Mouse (Mus musculus): ENCODE measurements around the gene Gm42878.

Gm42878 gene

GRCm38 (mm10) chr5:121544910-121545792, at the start of gene Gm42878, which contains the start of gene Adam1a:
Gene Gm42878 (minus strand): TSS chr5:121545482.
Gene Adam1a (minus strand): TSS chr5:121545482.
- POLR2A ChIA-PET, result interaction anchor here (0.6 to 3.0 kb wide), 15 partner anchors 9 to 598 kb away, joined by 3 to 13 read pairs (median 3); partner anchors contain the start of gene Naa25 (in 1 of the 4)
- CTCF ChIA-PET, result interaction anchor here in 1 of 4 experiments (1.5 to 1.8 kb wide), 2 partner anchors 11 to 19 kb away, joined by 5 to 9 read pairs; no protein-coding TSS in a partner anchor

- CTCF ChIA-PET, result interaction anchor here in 2 of 4 experiments (1.2 to 2.5 kb wide), 2 partner anchors 11 kb away, joined by 3 to 8 read pairs; no protein-coding TSS in a partner anchor
- POLR2A ChIA-PET, result interaction anchor here in 3 of 4 experiments (0.6 to 3.6 kb wide), 5 partner anchors 12 to 110 kb away, joined by 3 to 21 read pairs (median 3); no protein-coding TSS in a partner anchor
Observed at GRCm38 (mm10) chr5:121594714-121595313, 49.5 kb upstream of the Gm42878 start.

GRCm38 (mm10) chr5:121593451-121594401, 48.4 kb upstream of the Gm42878 start, which contains the start of gene Aldh2:
Gene Aldh2 (minus strand): TSS chr5:121593824.
- CTCF ChIA-PET, result interaction anchor here in 2 of 4 experiments (0.6 to 2.8 kb wide), 6 partner anchors 8 to 59 kb away, joined by 3 to 12 read pairs (median 6); no protein-coding TSS in a partner anchor
- POLR2A ChIA-PET, result interaction anchor here in 3 of 4 experiments (0.6 to 3.6 kb wide), 20 partner anchors 9 to 261 kb away, joined by 3 to 21 read pairs (median 4); no protein-coding TSS in a partner anchor

DNA sequence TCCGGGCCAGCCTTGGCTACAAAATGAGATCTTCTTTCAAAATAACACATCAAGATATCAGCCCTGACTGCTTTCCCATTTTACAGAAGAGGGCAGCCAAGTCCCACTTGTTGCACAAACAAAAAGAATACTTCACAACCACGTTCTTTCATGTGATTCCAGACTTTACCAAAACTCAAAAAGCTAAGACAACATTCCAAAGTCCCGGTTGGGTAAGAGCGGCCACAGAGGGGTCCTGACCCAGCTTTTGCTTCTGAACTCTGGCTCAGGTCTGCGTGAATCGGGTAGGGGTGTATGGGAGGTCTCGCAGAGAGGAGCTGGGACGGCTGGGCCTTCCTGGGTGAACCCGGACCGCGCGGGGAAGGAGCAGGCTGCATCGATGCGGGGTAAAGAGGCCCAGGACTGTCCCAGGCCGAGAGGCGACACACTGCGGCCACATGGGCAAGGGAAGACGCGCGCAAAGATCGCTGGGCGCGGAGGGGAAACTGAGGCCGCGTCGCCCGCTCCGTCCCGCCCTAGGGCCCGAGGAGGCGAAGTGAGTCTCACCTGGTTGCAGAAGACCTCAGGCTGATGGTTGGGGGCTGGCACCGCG, 47.6 kb upstream of the Gm42878 start:
- POLR2A ChIA-PET, result interaction anchor here in 3 of 4 experiments (0.6 to 3.6 kb wide), 20 partner anchors 8 to 1761 kb away, joined by 3 to 21 read pairs (median 4); partner anchors contain the start of gene Mapkapk5 (in 1 of the 3)
- CTCF ChIA-PET, result interaction anchor here (0.5 to 2.8 kb wide), 8 partner anchors 9 to 346 kb away, joined by 3 to 12 read pairs (median 4); no protein-coding TSS in a partner anchor

DNA sequence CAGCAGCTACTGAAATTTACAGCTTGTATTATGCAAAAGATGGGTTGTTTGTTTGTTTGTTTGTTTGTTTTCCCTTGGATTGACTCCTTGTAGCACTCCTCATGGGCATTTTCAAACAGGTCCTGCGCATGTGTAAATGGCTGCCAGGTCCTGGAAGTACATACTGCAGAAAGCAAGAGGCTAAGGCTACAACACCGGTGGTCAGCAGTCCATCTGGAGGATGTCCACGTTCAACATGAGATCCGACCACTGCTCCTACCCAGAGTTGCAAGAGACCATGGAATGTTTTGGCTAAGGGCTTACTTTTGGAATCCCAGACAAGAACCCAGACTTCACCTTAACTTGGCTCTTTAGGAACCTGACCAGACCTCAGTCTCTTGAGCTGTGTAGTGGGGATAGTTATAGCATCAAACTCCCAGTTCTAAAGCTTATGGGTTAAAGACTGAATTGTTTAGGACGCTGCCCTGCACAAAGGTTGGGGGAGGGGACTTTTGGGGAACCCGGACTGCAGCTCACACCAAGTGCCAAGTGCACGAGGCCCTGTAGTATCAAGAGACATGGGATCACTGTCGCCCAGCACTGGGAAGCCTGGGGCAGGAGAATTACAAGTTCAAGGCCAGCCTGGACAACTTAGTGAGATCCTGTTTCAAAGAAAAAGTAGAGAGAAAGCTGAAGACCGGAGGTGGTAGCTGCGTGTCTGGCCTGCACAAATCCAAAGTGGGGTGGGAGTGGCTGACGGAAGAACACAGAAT, 47.0 kb upstream of the Gm42878 start:
- ChIA-PET CTCF (interaction anchor here (0.5 to 2.8 kb wide), 8 partner anchors 9 to 1333 kb away, joined by 3 to 12 read pairs (median 5); no protein-coding TSS in a partner anchor), POLR2A (interaction anchor here (0.6 to 3.6 kb wide), 23 partner anchors 8 to 1762 kb away, joined by 3 to 21 read pairs (median 4); partner anchors contain the start of gene Mapkapk5 (in 1 of the 4))

GRCm38 (mm10) chr5:121591417-121592063, 46.3 kb upstream of the Gm42878 start:
- ChIA-PET POLR2A (interaction anchor here (0.6 to 3.6 kb wide), 16 partner anchors 9 to 1467 kb away, joined by 3 to 21 read pairs (median 4); partner anchors contain the start of gene Mapkapk5 (in 1 of the 4)), CTCF (interaction anchor here in 3 of 4 experiments (0.7 to 2.8 kb wide), 5 partner anchors 10 to 1334 kb away, joined by 3 to 12 read pairs (median 6); no protein-coding TSS in a partner anchor)

- ChIA-PET POLR2A (interaction anchor here in 2 of 4 experiments (0.6 to 2.0 kb wide), 8 partner anchors 9 to 265 kb away, joined by 3 to 9 read pairs (median 3); no protein-coding TSS in a partner anchor), CTCF (interaction anchor here (0.6 to 1.4 kb wide), 4 partner anchors 9 to 81 kb away, joined by 3 to 12 read pairs (median 4); no protein-coding TSS in a partner anchor)
Observed at GRCm38 (mm10) chr5:121589928-121590327, 44.6 kb upstream of the Gm42878 start.

DNA sequence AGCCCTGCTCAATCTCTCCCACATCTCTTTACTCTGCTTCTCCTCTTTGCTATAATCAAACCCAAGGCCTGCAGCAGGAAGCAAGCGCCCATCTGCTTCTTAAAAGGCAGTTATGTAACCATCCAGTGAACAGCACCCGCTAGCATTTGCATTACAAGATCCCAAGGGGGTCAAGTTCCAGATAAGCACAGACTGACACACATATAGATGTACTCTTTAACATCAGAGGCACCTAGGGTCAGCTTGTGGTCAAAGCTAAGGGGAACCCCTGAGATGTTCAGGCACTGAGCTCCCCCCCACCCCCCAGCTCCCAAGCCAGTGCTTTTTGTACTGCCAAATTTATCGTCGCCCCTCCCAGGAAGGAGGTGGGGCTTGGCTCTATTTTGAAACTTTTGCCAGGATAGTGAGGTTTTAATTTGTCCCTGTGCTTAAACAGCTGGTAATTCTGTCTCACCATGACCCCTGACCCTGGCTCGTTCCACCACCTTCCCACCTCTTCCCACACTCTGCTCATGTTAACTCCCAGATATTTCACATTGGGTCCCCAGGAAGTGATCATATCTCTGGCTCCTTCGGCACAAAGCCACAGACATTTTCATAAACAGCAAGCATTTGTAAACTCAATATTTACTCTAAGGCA, 41.2 kb upstream of the Gm42878 start:
- ChIA-PET POLR2A (interaction anchor here in 3 of 4 experiments (0.6 to 1.7 kb wide), 8 partner anchors 10 to 107 kb away, joined by 3 to 10 read pairs (median 4); no protein-coding TSS in a partner anchor), CTCF (interaction anchor here in 3 of 4 experiments (0.6 to 1.2 kb wide), 5 partner anchors 15 to 1248 kb away, joined by 3 to 16 read pairs (median 3); no protein-coding TSS in a partner anchor)

DNA sequence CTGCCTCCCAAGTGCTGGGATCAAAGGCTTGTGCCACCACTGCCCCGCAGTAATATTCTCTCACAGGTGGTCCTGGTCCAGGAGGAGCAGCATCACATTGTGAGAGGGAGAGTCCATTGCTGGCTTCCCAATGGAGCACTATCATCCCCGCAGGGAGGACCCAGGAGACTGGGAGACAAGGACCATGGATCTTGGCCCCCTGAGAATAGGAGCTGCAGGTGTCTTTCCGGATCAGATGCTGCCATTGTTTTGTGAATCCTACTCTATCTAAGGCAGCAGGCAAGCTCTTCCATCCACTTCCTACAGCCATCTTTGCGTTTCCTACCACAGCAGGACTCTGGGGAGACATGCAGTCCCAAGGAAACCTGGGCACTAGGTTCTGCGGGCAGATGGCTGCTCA, 40.4 kb upstream of the Gm42878 start:
- ChIA-PET POLR2A (interaction anchor here in 3 of 4 experiments (0.6 to 1.7 kb wide), 6 partner anchors 11 to 488 kb away, joined by 3 to 5 read pairs (median 3); no protein-coding TSS in a partner anchor), CTCF (interaction anchor here in 1 of 4 experiments (1.2 kb wide), 1 partner anchor 16 kb away, joined by 3 read pairs; no protein-coding TSS in a partner anchor)

DNA sequence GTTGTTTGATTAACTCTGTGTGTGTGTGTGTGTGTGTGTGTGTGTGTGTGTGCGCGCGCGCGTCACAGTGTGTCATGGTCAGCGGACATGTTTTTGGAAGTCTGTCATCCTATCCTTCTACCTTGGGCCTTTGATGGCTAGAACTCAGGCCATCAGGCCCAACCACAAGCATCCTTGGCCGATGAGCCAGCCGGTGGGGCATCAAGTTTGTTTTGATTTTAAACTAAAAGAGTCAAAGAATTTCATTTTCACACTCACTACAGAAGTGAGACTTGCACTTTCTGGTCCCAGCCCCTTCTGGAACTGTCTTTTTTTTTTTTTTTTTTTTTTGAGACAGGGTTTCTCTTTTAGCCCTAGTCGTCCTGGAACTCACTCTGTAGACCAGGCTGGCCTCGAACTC, 39.7 kb upstream of the Gm42878 start:
- CTCF ChIA-PET, result interaction anchor here (0.5 to 1.6 kb wide), 10 partner anchors 9 to 607 kb away, joined by 3 to 8 read pairs (median 4); partner anchors contain the start of gene Aldh2 (in 1 of the 4)
- POLR2A ChIA-PET, result interaction anchor here in 3 of 4 experiments (0.6 to 4.3 kb wide), 9 partner anchors 8 to 597 kb away, joined by 3 to 21 read pairs (median 4); partner anchors contain the start of gene Aldh2 (in 1 of the 3)

GRCm38 (mm10) chr5:121583765-121584501, 38.7 kb upstream of the Gm42878 start:
- CTCF ChIA-PET, result interaction anchor here (0.6 to 1.6 kb wide), 9 partner anchors 9 to 1354 kb away, joined by 3 to 8 read pairs (median 4); partner anchors contain the start of gene Aldh2 (in 1 of the 4)
- POLR2A ChIA-PET, result interaction anchor here in 3 of 4 experiments (0.6 to 4.3 kb wide), 13 partner anchors 9 to 598 kb away, joined by 3 to 21 read pairs (median 4); partner anchors contain the start of gene Aldh2 (in 2 of the 3)

- CTCF ChIA-PET, result interaction anchor here in 3 of 4 experiments (0.6 to 1.5 kb wide), 3 partner anchors 24 to 197 kb away, joined by 3 to 18 read pairs (median 4); no protein-coding TSS in a partner anchor
- POLR2A ChIA-PET, result interaction anchor here (0.5 to 4.3 kb wide), 11 partner anchors 9 to 596 kb away, joined by 3 to 21 read pairs (median 4); partner anchors contain the start of genes Aldh2 (in 1 of the 4) and Sh2b3 (in 1 of the 4)
Observed at GRCm38 (mm10) chr5:121581945-121582344, 36.7 kb upstream of the Gm42878 start.

GRCm38 (mm10) chr5:121576927-121577488, 31.7 kb upstream of the Gm42878 start:
- POLR2A ChIA-PET, result interaction anchor here in 2 of 4 experiments (0.7 to 1.9 kb wide), 4 partner anchors 11 to 490 kb away, joined by 3 to 4 read pairs (median 4); partner anchors contain the start of gene Mapkapk5 (in 1 of the 2)
- CTCF ChIA-PET, result interaction anchor here in 3 of 4 experiments (0.6 to 1.1 kb wide), 4 partner anchors 15 to 391 kb away, joined by 3 to 6 read pairs (median 3); no protein-coding TSS in a partner anchor

Measured in embryonic stem cell, embryonic (primary cell).